Mouse (Mus musculus): Measurements from ENCODE around the gene Zfp644. TPM values are rescaled to one million over a fixed set of nuclear protein-coding genes. Genes with fewer than 3 reads are reported as not detected.

Gene Zfp644
- polyA plus RNA-seq, 1 experiment from 2014 or later: 82.8 TPM

DNA sequence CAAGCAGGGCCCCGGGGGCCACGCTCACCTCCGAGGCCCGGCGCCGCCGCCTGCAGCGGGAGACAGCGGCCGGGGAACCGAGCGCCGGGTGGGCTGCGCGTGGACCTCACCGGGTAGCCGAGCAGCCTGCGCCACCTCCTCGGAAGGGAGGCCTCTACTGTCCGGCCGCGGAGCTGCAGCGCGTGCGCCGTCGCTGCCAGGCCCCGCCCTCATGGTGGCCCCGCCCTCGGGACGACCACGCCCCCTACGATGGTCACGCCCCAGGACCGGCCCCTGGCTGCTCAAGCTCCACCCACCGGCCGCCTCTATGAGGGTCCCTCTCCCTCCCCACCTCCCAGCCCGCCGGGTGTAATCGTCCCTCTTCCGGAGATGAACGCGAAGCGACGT lies 122.5 kb downstream of the Zfp644 start:
- peak overlapping the region; percentile 59 for H3K4me3 ChIP-seq (ENCODE audit: low read depth, low read length)
- peaks cover 6% of the 10 kb centered on the region; the same call in 1 of the 2 replicates for H3K27me3 ChIP-seq (ENCODE audit: control insufficient read depth, insufficient read depth, low read length)
- ATAC-seq (replicated peaks; ENCODE audit: insufficient number of reproducible peaks, low FRiP score, low TSS enrichment): peak; percentile 85
- no peak overlapping the region for H3K27ac ChIP-seq (ENCODE audit: low read depth, low read length)
- WGBS (ENCODE audit: insufficient replicate concordance): under 1% methylated on average over 37 of the region's 45 CpGs
- H3K9me3 ChIP-seq (replicated peaks; ENCODE audit: control insufficient read depth, low read length): no peaks in the 10 kb centered on the region
- peak overlapping the region; percentile 100 for H3K4me2 ChIP-seq
- H3K9ac ChIP-seq (ENCODE audit: low read depth, low read length): peak overlapping the region; percentile 70
- no peaks in the 10 kb centered on the region for H3K36me3 ChIP-seq (ENCODE audit: control insufficient read depth, insufficient read depth, low read length)
- H3K4me1 ChIP-seq (ENCODE audit: control insufficient read depth, insufficient read depth, low read length): no peaks in the 10 kb centered on the region

DNA sequence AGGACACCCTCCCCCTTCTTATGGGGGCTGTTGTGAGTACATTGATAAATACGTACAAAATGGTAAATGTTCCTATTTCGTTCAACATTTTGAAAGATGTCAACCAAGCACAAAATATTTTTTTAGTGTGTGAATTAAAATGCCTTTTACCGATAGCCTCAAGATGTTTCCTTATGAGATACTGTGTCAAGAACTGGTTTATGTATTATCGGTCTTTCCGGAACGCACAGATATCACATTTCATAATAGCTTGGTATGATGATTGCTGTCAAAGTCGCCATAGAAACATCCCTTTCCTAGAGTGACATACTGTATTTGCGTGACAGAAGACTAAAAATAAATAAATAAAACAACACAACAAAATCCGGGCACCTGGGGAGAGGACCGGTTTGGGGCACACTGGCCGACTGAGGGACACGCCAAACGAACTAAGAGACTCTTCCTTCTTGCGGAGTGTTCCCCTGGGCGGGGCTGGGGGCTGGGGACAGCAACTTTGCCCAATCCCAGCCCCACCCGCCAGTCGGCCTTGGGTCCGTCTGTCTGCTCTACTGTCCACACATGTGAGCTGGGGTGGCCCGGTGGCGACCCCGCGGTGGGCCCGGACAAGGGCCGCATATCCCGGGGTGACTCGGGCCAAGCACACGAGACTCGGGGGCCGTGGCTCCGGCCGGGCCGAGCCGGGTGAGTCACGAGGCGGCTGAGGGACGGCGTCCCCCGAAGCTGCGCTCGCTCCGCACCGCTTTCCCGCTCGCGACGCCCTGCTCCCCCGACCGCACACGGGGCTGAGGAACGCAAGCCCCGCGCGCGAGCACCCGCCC lies 123.1 kb downstream of the Zfp644 start:
- Histone ChIP-seq H3K9me3 (replicated peaks; ENCODE audit: control insufficient read depth, low read length) (no peaks in the 10 kb centered on the region), H3K4me3 (ENCODE audit: low read depth, low read length) (peak overlapping the region; percentile 59), H3K9ac (ENCODE audit: low read depth, low read length) (peak overlapping the region; percentile 70), H3K27me3 (ENCODE audit: control insufficient read depth, insufficient read depth, low read length) (peaks cover 10% of the 10 kb centered on the region), H3K4me2 (peak overlapping the region; percentile 100), H3K4me1 (ENCODE audit: control insufficient read depth, insufficient read depth, low read length) (no peaks in the 10 kb centered on the region), H3K36me3 (ENCODE audit: control insufficient read depth, insufficient read depth, low read length) (no peaks in the 10 kb centered on the region), H3K27ac (ENCODE audit: low read depth, low read length) (no peak overlapping the region)
- peak; percentile 67 for ATAC-seq (replicated peaks; ENCODE audit: insufficient number of reproducible peaks, low FRiP score, low TSS enrichment)
- WGBS (ENCODE audit: insufficient replicate concordance): 6% methylated on average over 54 of the region's 55 CpGs

Other genes with a start within 250 kb of the Zfp644 start
- not detected in 2 replicates for gene Barhl2, start 239.1 kb downstream of the Zfp644 start, polyA plus RNA-seq (2014; fragmentation: Nextera tagmentation; extraction: Ambion mirVana)
- not detected in 2 replicates for gene Gm17304, start 88.2 kb downstream of the Zfp644 start, polyA plus RNA-seq (2014; fragmentation: Nextera tagmentation; extraction: Ambion mirVana)
- 1.2 and 1.6 TPM in 2 replicates for gene Hfm1, start 229.0 kb upstream of the Zfp644 start, polyA plus RNA-seq (2014; fragmentation: Nextera tagmentation; extraction: Ambion mirVana)

All from heart, embryonic 11.5 days (tissue).